Mouse (Mus musculus) layer of hippocampus, postnatal 10 days (tissue): ENCODE measurements around the gene Sec23ip. TPM values are rescaled to one million over a fixed set of nuclear protein-coding genes. Genes with fewer than 3 reads are reported as not detected.

Source experiments
- DNase-seq, 2 experiments: peaks; one replicate each; pipeline ENCODE4 v3.0.0; 2021; ENCODE audit warnings: low spot score in 2 of 2
- microRNA-seq, 2 experiments: library from miRNA; unstranded; fragments of <30 nt; microRNA quantifications; one replicate each; pipeline ENCODE4 v1.2.0; 2021
- total RNA-seq, 2 experiments: library from RNA; stranded (reverse); gene quantifications; 2 replicates each; pipeline ENCODE4 v1.2.3; 2021

The Sec23ip gene
- total RNA-seq, 2 experiments from 2014 or later, result 34.7 to 37.1 TPM

- DNase-seq, result no peak
Observed at GRCm38 (mm10) chr7:128777201-128777600, 32.5 kb downstream of the Sec23ip start.

GRCm38 (mm10) chr7:128779305-128779704, 34.6 kb downstream of the Sec23ip start:
- peak; percentile 61 to 75 for DNase-seq

- DNase-seq, result no peak
Observed at GRCm38 (mm10) chr7:128781846-128782245, 37.1 kb downstream of the Sec23ip start.

- DNase-seq, result peak in 1 of 2 experiments; percentile 4
Observed at GRCm38 (mm10) chr7:128790045-128790444, 45.3 kb downstream of the Sec23ip start.

- no peak for DNase-seq
Observed at GRCm38 (mm10) chr7:128793464-128793863, 48.7 kb downstream of the Sec23ip start.

GRCm38 (mm10) chr7:128824986-128825563, 80.3 kb downstream of the Sec23ip start:
- no peak for DNase-seq

- no peak for DNase-seq
Observed at GRCm38 (mm10) chr7:128832455-128833081, 87.8 kb downstream of the Sec23ip start.

- no peak for DNase-seq
Observed at GRCm38 (mm10) chr7:128833196-128833595, 88.5 kb downstream of the Sec23ip start.

Small RNA genes within 50 kb of the gene (microRNA-seq; reads per million reads assigned to microRNA genes)
- 0 reads per million in 2 experiments for gene Gm25778

Other genes with a start within 250 kb of the Sec23ip start
- 1 to 10 TPM; 7.1 to 7.8 TPM for gene Bag3, start 221.3 kb upstream of the Sec23ip start, total RNA-seq
- 100 to 1,000 TPM; 382 to 384 TPM for gene Inpp5f, start 133.6 kb upstream of the Sec23ip start, total RNA-seq
- gene Mcmbp, start 4.4 kb upstream of the Sec23ip start, total RNA-seq, result 10 to 100 TPM; 32.5 to 32.7 TPM